Mouse (Mus musculus) embryonic stem cell, embryonic (primary cell): ENCODE data around the gene Scrt2.

ENCODE experiments used
- CTCF ChIA-PET, 4 experiments: fragments of 300-600 bp in 2 of 4; fragments of 350-600 bp in 2 of 4; sonication (Branson Sonifier 250); formaldehyde crosslinking; loops; one replicate each; lab custom pipeline; 2022; ENCODE audit warnings: inconsistent platforms in 2 of 4; lab: Charles Lee
- POLR2A ChIA-PET, 4 experiments: fragments of 300-600 bp in 2 of 4; fragments of 350-600 bp in 2 of 4; sonication (Branson Sonifier 250); formaldehyde crosslinking; loops; one replicate each; lab custom pipeline; 2022; ENCODE audit warnings: antibody characterized with exemption in 4 of 4, inconsistent platforms in 1 of 4; lab: Charles Lee

Scrt2 gene

DNA sequence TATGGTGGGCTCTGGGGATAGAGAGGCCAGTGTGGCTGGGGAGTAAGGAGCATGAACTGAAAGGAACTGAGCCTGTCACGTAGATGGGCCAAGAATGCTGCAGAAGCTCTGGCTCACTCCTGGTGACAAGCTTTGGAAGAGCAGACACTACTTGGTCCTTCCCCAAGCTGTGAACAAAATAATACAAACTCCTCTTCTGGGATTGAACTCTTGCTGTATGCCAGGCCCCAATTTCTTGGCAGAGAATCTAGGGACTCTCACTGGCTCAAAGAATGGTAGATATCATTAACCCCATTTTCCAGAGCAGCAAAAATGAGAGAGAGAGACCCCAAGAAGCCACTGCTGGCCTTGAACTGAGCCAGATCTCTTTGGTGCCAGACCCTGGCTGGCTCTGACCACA, 60.2 kb downstream of the Scrt2 start:
- ChIA-PET POLR2A (interaction anchor here (0.5 to 6.6 kb wide), 22 partner anchors 9 to 230 kb away, joined by 3 to 47 read pairs (median 4); partner anchors contain the start of genes Angpt4 (in 1 of the 4), Srxn1 (in 1 of the 4) and Tbc1d20 (in 1 of the 4)), CTCF (interaction anchor here in 3 of 4 experiments (1.1 to 2.2 kb wide), 7 partner anchors 13 to 121 kb away, joined by 3 to 11 read pairs (median 4); no protein-coding TSS in a partner anchor)

DNA sequence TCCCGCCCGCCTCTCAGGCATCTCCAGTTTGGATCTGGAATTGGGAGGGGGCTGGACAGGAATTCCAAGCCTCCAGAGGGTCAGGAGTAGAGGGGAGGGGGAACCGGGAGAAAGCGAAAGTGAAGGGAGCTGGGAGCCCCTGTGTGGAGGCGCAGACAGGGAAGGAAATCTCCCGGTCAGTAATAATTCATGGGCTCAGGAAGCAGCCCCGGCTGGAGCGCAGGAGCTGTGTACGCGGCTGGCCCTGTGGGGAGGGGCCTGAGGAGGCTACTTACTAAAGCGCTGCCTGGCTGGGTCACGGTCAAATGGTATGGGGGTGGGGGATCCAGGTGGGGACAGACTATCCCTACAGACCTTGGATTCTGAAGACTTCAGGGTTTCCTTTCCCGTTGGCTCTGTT, 60.7 kb downstream of the Scrt2 start:
- ChIA-PET CTCF (interaction anchor here (0.8 to 2.2 kb wide), 8 partner anchors 13 to 122 kb away, joined by 3 to 11 read pairs (median 4); no protein-coding TSS in a partner anchor), POLR2A (interaction anchor here (0.5 to 6.6 kb wide), 40 partner anchors 8 to 221 kb away, joined by 3 to 47 read pairs (median 4); partner anchors contain the start of genes Srxn1 (in 2 of the 4), Csnk2a1 (in 1 of the 4) and Trib3 (in 1 of the 4))

DNA sequence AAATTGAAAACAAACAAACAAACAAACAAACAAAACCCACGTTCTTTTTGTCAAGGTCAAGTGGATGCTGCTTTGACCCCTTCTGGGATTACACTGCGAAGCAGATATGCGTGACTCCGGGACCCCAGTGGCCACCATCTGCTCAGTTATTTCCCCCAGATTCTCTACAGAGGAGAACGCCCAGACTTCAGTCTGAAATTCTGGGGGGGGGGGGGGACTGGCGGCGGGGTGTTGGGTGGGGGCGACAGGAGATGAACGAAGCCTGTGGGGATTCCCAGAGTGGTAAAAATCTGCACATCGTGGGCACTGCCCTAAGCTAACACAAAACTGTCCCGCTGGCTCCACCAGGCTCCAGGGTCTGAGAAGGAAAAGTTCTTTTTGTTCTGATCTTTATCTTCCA, 61.2 kb downstream of the Scrt2 start:
- CTCF ChIA-PET, result interaction anchor here in 3 of 4 experiments (0.6 to 2.2 kb wide), 11 partner anchors 13 to 430 kb away, joined by 3 to 11 read pairs (median 5); no protein-coding TSS in a partner anchor
- POLR2A ChIA-PET, result interaction anchor here in 3 of 4 experiments (0.6 to 6.6 kb wide), 66 partner anchors 8 to 1597 kb away, joined by 3 to 47 read pairs (median 4); partner anchors contain the start of genes Csnk2a1 (in 2 of the 3), Srxn1 (in 2 of the 3), Trib3 (in 2 of the 3) and Rbck1 (in 1 of the 3)

DNA sequence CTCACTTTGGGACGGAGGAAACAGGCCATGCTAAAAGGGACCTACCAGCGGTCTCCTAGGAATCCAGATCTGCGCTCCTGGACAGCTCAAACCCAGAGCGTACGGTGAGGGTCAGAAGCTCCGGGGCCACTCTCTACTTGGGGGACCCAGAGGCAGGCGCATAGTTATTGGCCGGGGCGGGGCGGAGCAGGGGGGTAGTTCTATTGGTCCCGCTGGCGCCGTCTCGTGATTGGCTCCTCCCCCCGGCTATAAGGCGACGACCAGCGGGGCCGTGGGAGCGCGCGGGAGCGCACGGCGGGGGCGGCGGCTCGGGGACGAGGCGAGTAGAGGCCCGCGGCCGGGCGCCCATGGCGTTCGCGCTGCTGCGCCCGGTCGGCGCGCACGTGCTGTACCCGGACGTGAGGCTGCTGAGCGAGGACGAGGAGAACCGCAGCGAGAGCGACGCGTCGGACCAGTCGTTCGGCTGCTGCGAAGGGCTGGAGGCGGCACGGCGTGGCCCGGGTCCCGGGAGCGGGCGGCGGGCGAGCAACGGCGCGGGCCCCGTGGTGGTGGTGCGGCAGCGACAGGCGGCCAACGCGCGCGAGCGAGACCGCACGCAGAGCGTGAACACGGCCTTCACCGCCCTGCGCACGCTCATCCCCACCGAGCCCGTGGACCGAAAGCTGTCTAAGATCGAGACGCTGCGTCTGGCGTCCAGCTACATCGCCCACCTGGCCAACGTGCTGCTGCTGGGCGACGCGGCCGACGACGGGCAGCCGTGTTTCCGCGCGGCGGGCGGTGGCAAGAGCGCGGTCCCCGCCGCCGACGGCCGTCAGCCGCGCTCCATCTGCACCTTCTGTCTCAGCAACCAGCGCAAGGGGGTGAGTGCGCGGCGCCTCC, 62.2 kb downstream of the Scrt2 start, which contains the start of gene Tcf15:
TSS of gene Tcf15 (plus strand) at position 283 of the 879 bp plus-strand sequence.
- ChIA-PET CTCF (interaction anchor here in 3 of 4 experiments (0.6 to 2.2 kb wide), 10 partner anchors 12 to 431 kb away, joined by 3 to 11 read pairs (median 5); no protein-coding TSS in a partner anchor), POLR2A (interaction anchor here (0.6 to 6.6 kb wide), 63 partner anchors 8 to 1596 kb away, joined by 3 to 47 read pairs (median 4); partner anchors contain the start of genes Tbc1d20 (in 2 of the 4), Trib3 (in 2 of the 4), Csnk2a1 (in 1 of the 4) and Rbck1 (in 1 of the 4))

DNA sequence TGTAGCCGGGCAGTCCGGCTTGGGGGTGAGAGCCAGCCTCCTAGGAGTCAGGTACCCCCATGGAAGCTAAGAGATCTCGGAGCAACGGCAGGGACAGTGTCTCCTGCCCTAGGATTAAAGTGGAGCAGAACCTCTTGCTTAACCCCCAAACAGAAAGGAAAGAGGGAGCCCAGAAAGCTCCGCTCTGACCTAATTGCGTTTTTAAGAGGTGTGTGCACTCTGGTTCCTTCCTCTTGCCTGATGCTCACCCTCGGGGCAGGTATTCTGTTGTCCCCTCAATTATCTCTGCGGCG, 62.8 kb downstream of the Scrt2 start:
- POLR2A ChIA-PET, result interaction anchor here (0.7 to 6.6 kb wide), 21 partner anchors 11 to 200 kb away, joined by 3 to 47 read pairs (median 4); partner anchors contain the start of genes Srxn1 (in 1 of the 4), Tbc1d20 (in 1 of the 4) and Trib3 (in 1 of the 4)
- CTCF ChIA-PET, result interaction anchor here in 2 of 4 experiments (0.6 to 1.5 kb wide), 2 partner anchors 53 to 381 kb away, joined by 3 to 6 read pairs; no protein-coding TSS in a partner anchor

DNA sequence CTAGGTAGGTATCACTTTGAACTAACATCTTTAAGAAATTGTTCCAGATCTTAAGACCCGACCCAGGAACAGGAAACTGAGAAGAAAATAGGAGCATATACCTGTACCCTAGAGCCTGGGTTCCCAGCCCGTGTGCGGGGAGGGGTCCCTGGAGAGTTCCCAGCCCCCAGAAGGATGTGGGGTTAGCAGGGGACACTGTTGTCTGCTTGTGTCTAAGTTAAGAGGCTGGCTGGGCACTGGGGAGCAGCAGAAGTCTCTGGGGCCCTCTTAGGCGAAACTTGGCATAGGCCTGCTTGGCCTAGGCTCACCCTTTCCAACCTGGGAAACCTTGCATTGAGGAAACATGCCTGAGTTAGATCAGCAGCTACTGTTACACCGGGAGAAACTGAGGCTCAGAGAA, 63.2 kb downstream of the Scrt2 start:
- CTCF ChIA-PET, result no interaction called here
- POLR2A ChIA-PET, result interaction anchor here in 3 of 4 experiments (0.5 to 6.6 kb wide), 15 partner anchors 10 to 205 kb away, joined by 3 to 47 read pairs (median 4); partner anchors contain the start of gene Srxn1 (in 1 of the 3)
